Mouse (Mus musculus) kidney, postnatal 0 days (tissue): ENCODE data around the gene Htr7. TPM values are rescaled to one million over a fixed set of nuclear protein-coding genes. Genes with fewer than 3 reads are reported as not detected.

Experiments used
- ATAC-seq: fragments of 200-750 bp; cut with Nextera tagmentation; replicated peaks from 2 replicates; pipeline ENCODE4 v1.8.0; 2017; ENCODE audit warnings: low read depth, moderate number of reproducible peaks, moderate TSS enrichment, moderate library complexity; ENCODE audit not compliant: low FRiP score
- DNase-seq: peaks from one replicate; pipeline ENCODE4 v3.0.0-alpha.2; 2016; ENCODE audit warnings: low spot score
- H3K27ac ChIP-seq: fragments of 300-500 bp; sonication (generic); 2 replicates; pipeline ENCODE4 v1.5.1; 2014; ENCODE audit warnings: mild to moderate bottlenecking
- H3K27me3 ChIP-seq: fragments of 300-500 bp; sonication (generic); 2 replicates; pipeline ENCODE4 v1.6.1; 2014; ENCODE audit warnings: low read length, mixed read lengths; ENCODE audit not compliant: insufficient read depth
- H3K36me3 ChIP-seq: fragments of 300-500 bp; sonication (generic); 2 replicates; pipeline ENCODE4 v1.6.1; 2014; ENCODE audit warnings: low read length, mixed read lengths; ENCODE audit not compliant: insufficient read depth
- H3K4me1 ChIP-seq: fragments of 300-500 bp; sonication (generic); replicated peaks from 2 replicates; pipeline ENCODE4 v1.6.1; 2014; ENCODE audit warnings: antibody characterized with exemption, low read length, mixed read lengths; ENCODE audit not compliant: insufficient read depth
- H3K4me2 ChIP-seq: fragments of 300-500 bp; sonication (generic); 2 replicates; pipeline ENCODE4 v1.6.1; 2014; ENCODE audit warnings: mild to moderate bottlenecking, low read length, moderate library complexity, mixed read lengths
- H3K4me3 ChIP-seq: fragments of 300-500 bp; sonication (generic); replicated peaks from 2 replicates; pipeline ENCODE4 v1.5.1; 2014; ENCODE audit warnings: low read depth, low read length
- H3K9ac ChIP-seq: fragments of 300-500 bp; sonication (generic); 2 replicates; pipeline ENCODE4 v1.6.1; 2014; ENCODE audit warnings: low read depth, low read length
- H3K9me3 ChIP-seq: fragments of 300-500 bp; sonication (generic); replicated peaks from 2 replicates; pipeline ENCODE4 v1.6.1; 2016; ENCODE audit warnings: low read length, inconsistent platforms, mixed read lengths
- CTCF ChIP-seq: IDR thresholded peaks from 2 replicates; pipeline ENCODE4 v1.5.1; 2016; ENCODE audit warnings: antibody characterized with exemption, low read depth, mild to moderate bottlenecking, moderate library complexity
- WGBS: fragments of 180-500 bp; shearing (Covaris S2); extraction: QIAGEN DNeasy Blood & Tissue Kit; methylation state at CpG from one replicate; pipeline ENCODE4 v1.1.7; 2014; 5-methylcytosine and 5-hydroxymethylcytosine counted together
- polyA plus RNA-seq: library from polyadenylated mRNA; unstranded; fragments of >200 nt; fragmentation: Nextera tagmentation; extraction: Ambion mirVana; gene quantifications from 2 replicates; pipeline ENCODE4 v1.2.1, GENCODE M21; 2015

Gene Htr7
- polyA plus RNA-seq, 1 experiment from 2014 or later: 0.08 TPM

DNA sequence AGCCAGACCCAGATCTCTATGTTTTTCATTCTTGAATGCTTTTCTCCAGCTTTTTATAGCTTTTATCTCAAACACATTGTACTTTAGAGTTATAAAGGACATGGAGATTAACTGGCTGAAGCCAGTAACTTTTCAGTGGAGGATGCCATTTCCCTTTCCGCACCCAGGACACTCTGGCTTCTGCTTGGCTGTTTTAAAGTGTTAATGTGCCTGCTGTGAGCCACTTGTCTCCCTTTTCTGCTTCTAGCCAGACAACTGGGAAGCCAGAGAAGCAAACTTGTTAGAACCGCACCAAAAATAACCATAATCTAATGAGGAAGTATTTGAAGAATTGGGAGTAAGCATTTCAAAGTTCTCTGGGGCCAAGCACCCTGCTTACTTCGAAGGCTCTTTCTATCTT is 42.5 kb downstream of the Htr7 start:
- Histone ChIP-seq H3K27ac (no peak overlapping the region), H3K9me3 (no peaks in the 10 kb centered on the region), H3K4me3 (no peak overlapping the region), H3K4me2 (no peak overlapping the region), H3K9ac (no peak overlapping the region), H3K4me1 (no peaks in the 10 kb centered on the region), H3K27me3 (no peaks in the 10 kb centered on the region), H3K36me3 (no peaks in the 10 kb centered on the region)
- DNase-seq (no peak), ATAC-seq (no peak)
- 27% methylated on average over 3 of the region's 3 CpGs for WGBS
- no peak for TF ChIP-seq CTCF

DNA sequence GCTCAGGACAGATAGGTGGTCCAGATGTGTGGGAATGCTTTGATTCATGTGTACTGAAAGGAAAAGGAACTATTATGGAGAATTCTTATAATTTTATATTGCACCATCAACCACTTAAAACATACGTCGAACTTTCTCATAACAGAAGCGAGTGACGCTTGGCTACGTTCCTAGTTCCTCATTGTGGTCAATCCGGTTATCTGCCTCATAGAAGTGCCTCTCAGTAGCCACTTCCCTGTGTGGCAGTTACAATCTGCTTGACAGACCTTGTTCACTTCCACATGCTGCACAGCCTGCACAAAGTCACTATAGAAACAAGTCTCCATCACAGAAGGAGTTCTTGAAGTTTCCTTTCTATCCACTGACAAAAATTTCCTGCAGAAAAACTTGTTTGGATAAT is 51.0 kb downstream of the Htr7 start:
- Histone ChIP-seq H3K27ac (no peak overlapping the region), H3K9me3 (no peaks in the 10 kb centered on the region), H3K4me1 (no peaks in the 10 kb centered on the region), H3K36me3 (no peaks in the 10 kb centered on the region), H3K9ac (no peak overlapping the region), H3K4me3 (no peak overlapping the region), H3K4me2 (no peak overlapping the region), H3K27me3 (no peaks in the 10 kb centered on the region)
- DNase-seq: no peak
- no peak for ATAC-seq
- no peak for TF ChIP-seq CTCF
- WGBS: 78% methylated on average over 6 of the region's 6 CpGs

DNA sequence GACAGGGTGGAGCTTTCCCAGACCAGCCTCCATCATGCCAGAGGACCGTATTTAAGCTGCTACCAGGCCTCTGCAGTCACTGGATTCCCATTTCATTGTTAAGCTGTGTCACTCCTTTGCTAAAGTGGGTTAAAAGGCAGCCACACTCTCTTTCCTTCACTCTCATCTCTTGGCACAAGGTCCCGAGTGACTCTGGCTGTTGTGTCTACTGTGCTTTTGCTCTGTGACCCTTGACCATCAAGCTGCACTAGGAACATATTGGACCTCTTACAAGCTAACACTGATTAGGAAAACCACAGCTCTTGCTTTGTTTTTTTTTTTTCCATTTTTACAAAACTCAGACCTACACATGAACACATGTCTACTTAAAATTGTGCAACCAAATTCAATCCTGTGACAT is 52.3 kb downstream of the Htr7 start:
- no peak for TF ChIP-seq CTCF
- H3K4me2 ChIP-seq: no peak overlapping the region
- H3K27me3 ChIP-seq: no peaks in the 10 kb centered on the region
- DNase-seq (no peak), ATAC-seq (no peak)
- WGBS: 17% methylated on average over 2 of the region's 2 CpGs
- no peaks in the 10 kb centered on the region for H3K4me1 ChIP-seq
- H3K36me3 ChIP-seq: no peaks in the 10 kb centered on the region
- H3K4me3 ChIP-seq: no peak overlapping the region
- no peaks in the 10 kb centered on the region for H3K9me3 ChIP-seq
- no peak overlapping the region for H3K9ac ChIP-seq
- no peak overlapping the region for H3K27ac ChIP-seq

DNA sequence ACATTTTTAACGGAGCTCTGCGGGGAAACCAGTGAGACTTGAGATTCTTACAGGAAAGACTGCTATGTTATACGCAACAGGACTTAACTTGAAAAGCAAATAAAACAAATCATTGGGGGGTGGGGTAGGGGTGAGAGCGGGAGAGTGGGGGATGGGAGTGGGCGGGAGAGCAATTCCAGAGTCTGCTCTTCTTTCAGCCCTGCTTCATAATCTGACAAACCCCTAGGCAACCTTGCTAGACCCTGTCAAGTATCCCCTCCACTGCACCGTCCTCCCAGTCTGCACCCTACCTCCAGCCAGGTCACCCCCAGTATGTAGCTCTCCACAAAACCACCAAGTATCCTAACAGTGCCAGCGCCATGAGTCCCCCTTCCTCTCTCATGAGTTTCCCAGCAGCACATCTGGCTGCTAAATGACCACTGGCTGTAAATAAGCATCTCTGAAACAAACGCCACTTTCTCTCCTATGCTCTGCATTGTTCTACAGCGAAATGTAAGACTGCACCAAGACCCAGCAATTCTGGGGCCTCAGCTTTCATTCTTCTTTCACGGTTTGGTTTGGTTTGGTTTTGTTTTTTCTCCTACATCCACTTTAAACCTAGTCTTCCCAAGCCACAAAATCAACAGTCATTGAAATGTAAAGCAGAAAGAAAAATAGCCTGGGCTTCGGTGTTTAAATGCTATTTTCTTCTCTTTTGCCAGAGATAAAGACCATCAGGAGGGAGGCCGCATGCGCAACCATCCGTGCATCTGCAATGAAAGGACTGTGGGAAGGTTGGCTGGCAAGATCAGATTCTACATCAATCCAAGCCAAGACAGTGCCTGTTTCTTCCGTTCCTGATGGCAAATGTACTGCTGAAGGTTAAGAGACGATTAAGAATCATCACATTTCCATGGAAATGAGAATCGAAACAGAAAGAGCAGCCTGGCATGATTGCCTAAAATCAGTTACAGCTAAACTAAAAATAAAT is 54.5 kb downstream of the Htr7 start:
- TF ChIP-seq CTCF: no peak
- Histone ChIP-seq H3K36me3 (no peaks in the 10 kb centered on the region), H3K27me3 (no peaks in the 10 kb centered on the region), H3K9ac (no peak overlapping the region), H3K4me3 (no peak overlapping the region), H3K4me1 (no peaks in the 10 kb centered on the region), H3K27ac (no peak overlapping the region), H3K9me3 (no peaks in the 10 kb centered on the region), H3K4me2 (no peak overlapping the region)
- 56% methylated on average over 17 of the region's 17 CpGs for WGBS
- ATAC-seq (no peak), DNase-seq (no peak)

DNA sequence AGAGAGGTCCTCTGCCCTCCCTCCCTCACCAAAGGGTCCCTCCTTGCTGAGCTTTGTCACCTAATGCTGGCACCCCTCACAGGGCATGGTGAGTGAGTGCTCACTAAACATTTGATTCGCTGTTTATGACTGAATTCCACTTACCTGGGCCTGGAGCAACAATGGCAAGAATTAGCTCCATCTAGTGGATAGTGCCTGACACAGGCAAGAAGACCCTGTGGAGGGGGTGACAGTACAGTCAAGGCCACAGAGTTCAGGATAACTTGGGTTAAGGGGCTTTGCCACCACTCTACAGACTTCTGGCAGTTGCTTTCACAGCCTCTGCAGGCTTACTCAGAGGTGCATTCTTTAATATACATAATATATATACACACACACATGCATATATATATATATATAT is 55.8 kb downstream of the Htr7 start:
- Histone ChIP-seq H3K36me3 (no peaks in the 10 kb centered on the region), H3K4me1 (no peaks in the 10 kb centered on the region), H3K4me3 (no peak overlapping the region), H3K27ac (no peak overlapping the region), H3K9ac (no peak overlapping the region), H3K27me3 (no peaks in the 10 kb centered on the region), H3K4me2 (no peak overlapping the region), H3K9me3 (no peaks in the 10 kb centered on the region)
- ATAC-seq (no peak), DNase-seq (peak; percentile 15)
- TF ChIP-seq CTCF: peak; percentile 58
- WGBS: 33% methylated on average over 1 of the region's 1 CpGs

DNA sequence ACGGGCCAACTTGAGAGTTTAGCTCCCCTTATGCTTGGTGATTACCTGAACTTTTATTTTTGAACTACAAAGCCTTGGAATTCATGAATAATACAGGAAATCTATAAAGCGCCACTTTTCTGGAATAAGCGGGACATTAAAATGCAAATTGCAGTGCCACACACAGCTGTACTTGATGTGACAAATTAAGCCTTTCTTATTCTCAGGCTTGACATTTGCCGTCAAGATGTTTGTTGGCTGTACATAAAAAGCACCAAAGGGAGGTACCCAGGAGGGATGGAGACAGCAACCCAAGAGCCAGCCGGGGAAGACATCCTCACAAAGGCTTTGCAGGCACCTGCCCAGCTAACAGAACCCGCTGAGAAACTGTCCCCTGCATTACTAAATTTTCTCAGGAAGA is 56.4 kb downstream of the Htr7 start:
- Histone ChIP-seq H3K36me3 (no peaks in the 10 kb centered on the region), H3K9ac (no peak overlapping the region), H3K27me3 (no peaks in the 10 kb centered on the region), H3K4me1 (no peaks in the 10 kb centered on the region), H3K4me2 (no peak overlapping the region), H3K27ac (no peak overlapping the region), H3K4me3 (no peak overlapping the region), H3K9me3 (no peaks in the 10 kb centered on the region)
- WGBS: 81% methylated on average over 6 of the region's 6 CpGs
- DNase-seq: no peak
- TF ChIP-seq CTCF: no peak
- no peak for ATAC-seq
